Mouse (Mus musculus): ENCODE data around the gene Numbl. TPM values are rescaled to one million over a fixed set of nuclear protein-coding genes. Genes with fewer than 3 reads are reported as not detected.

Numbl gene
- total RNA-seq, 2 experiments from 2014 or later: 4.5 to 5.3 TPM

Other genes with a start within 250 kb of the Numbl start
- gene Cyp2a12, start 229.4 kb upstream of the Numbl start, total RNA-seq (2021): not detected
- under 1 TPM; 0.34 to 0.45 TPM for gene Cyp2f2, start 138.5 kb upstream of the Numbl start, total RNA-seq (2021)
- gene Cyp2t4, start 104.7 kb upstream of the Numbl start, total RNA-seq (2021): not detected
- gene Egln2, start 91.6 kb upstream of the Numbl start, total RNA-seq (2021): 10 to 100 TPM; 60.6 to 61.7 TPM
- gene Rab4b, start 79.5 kb upstream of the Numbl start, total RNA-seq (2021): 10 to 100 TPM; 12.0 to 13.7 TPM
- not detected for gene Gm21983, start 77.3 kb upstream of the Numbl start, total RNA-seq (2021)
- gene Mia, start 77.3 kb upstream of the Numbl start, total RNA-seq (2021): not detected
- gene BC024978, start 62.7 kb upstream of the Numbl start, total RNA-seq (2021): 10 to 100 TPM; 13.9 to 15.8 TPM
- 10 to 100 TPM; 40.0 to 42.5 TPM for gene Snrpa, start 62.2 kb upstream of the Numbl start, total RNA-seq (2021)
- 1 to 10 TPM; 4.4 to 4.7 TPM for gene Itpkc, start 29.8 kb upstream of the Numbl start, total RNA-seq (2021)
- 1 to 10 TPM; 7.3 to 8.1 TPM for gene Coq8b, start 25.4 kb upstream of the Numbl start, total RNA-seq (2021)
- gene Ltbp4, start 79.3 kb downstream of the Numbl start, total RNA-seq (2021): 100 to 1,000 TPM; 210 to 247 TPM
- gene Shkbp1, start 97.6 kb downstream of the Numbl start, total RNA-seq (2021): 1 to 10 TPM; 6.4 to 8.2 TPM
- not detected for gene Gm20479, start 99.0 kb downstream of the Numbl start, total RNA-seq (2021)
- gene Sptbn4, start 189.3 kb downstream of the Numbl start, total RNA-seq (2021): under 1 TPM; 0.08 to 0.42 TPM
- 10 to 100 TPM; 30.1 to 30.5 TPM for gene Blvrb, start 189.5 kb downstream of the Numbl start, total RNA-seq (2021)
- 1 to 10 TPM; 6.4 to 8.0 TPM for gene Sertad3, start 215.3 kb downstream of the Numbl start, total RNA-seq (2021)
- 10 to 100 TPM in 1 of 2 experiments, 1 to 10 TPM in 1; 7.9 to 13.0 TPM for gene Sertad1, start 228.5 kb downstream of the Numbl start, total RNA-seq (2021)
- gene Prx, start 240.9 kb downstream of the Numbl start, total RNA-seq (2021): 1 to 10 TPM; 1.2 to 1.6 TPM

Measured in heart, postnatal 25 days (tissue).